Mouse (Mus musculus) forebrain, embryonic 12.5 days (tissue): ENCODE results near the gene Samd1. TPM values are rescaled to one million over a fixed set of nuclear protein-coding genes. Genes with fewer than 3 reads are reported as not detected.

ENCODE experiments used
- ATAC-seq: fragments of 200-750 bp; cut with Nextera tagmentation; 2 replicates; pipeline ENCODE4 v1.8.0; 2017; ENCODE audit warnings: moderate TSS enrichment; ENCODE audit not compliant: low FRiP score
- H3K27ac ChIP-seq: fragments of 300-500 bp; sonication (generic); 2 replicates; pipeline ENCODE4 v1.5.1; 2016; ENCODE audit warnings: mild to moderate bottlenecking
- H3K27me3 ChIP-seq: fragments of 300-500 bp; sonication (generic); 2 replicates; pipeline ENCODE4 v1.6.1; 2016; ENCODE audit warnings: mild to moderate bottlenecking
- H3K36me3 ChIP-seq: fragments of 300-500 bp; sonication (generic); replicated peaks from 2 replicates; pipeline ENCODE4 v1.6.1; 2016; ENCODE audit warnings: mild to moderate bottlenecking
- H3K4me1 ChIP-seq: fragments of 300-500 bp; sonication (generic); 2 replicates; pipeline ENCODE4 v1.6.1; 2016
- H3K4me2 ChIP-seq: fragments of 300-500 bp; sonication (generic); 2 replicates; pipeline ENCODE4 v1.6.1; 2016; ENCODE audit warnings: mild to moderate bottlenecking, moderate library complexity
- H3K4me3 ChIP-seq: fragments of 300-500 bp; sonication (generic); replicated peaks from 2 replicates; pipeline ENCODE4 v1.5.1; 2016; ENCODE audit warnings: mild to moderate bottlenecking
- H3K9ac ChIP-seq: fragments of 300-500 bp; sonication (generic); 2 replicates; pipeline ENCODE4 v1.6.1; 2016; ENCODE audit warnings: mild to moderate bottlenecking
- H3K9me3 ChIP-seq: fragments of 300-500 bp; sonication (generic); 2 replicates; pipeline ENCODE4 v1.6.1; 2016
- WGBS: fragments of 180-500 bp; shearing (Covaris S2); methylation state at CpG from one replicate; pipeline ENCODE4 v1.1.7; 2016; 5-methylcytosine and 5-hydroxymethylcytosine counted together
- microRNA counts: library from miRNA; unstranded; fragments of <30 nt; microRNA quantifications from one replicate; lab custom pipeline; 2017
- microRNA-seq: library from miRNA; unstranded; fragments of <30 nt; microRNA quantifications from one replicate; pipeline ENCODE4, GENCODE M21; 2017
- polyA plus RNA-seq: library from polyadenylated mRNA; unstranded; fragments of >200 nt; fragmentation: Nextera tagmentation; extraction: Ambion mirVana; gene quantifications from 2 replicates; pipeline ENCODE4 v1.2.1, GENCODE M21; 2016

The Samd1 gene
- polyA plus RNA-seq, 1 experiment from 2014 or later = 11.4 TPM

GRCm38 (mm10) chr8:84044103-84044502, 46.6 kb downstream of the Samd1 start:
- H3K27ac ChIP-seq = no peak overlapping the region
- peaks cover 23% of the 10 kb centered on the region for H3K4me1 ChIP-seq
- H3K9me3 ChIP-seq = no peaks in the 10 kb centered on the region
- ATAC-seq = no peak
- no peak overlapping the region for H3K4me3 ChIP-seq
- 5% methylated on average over 7 of the region's 7 CpGs for WGBS
- 0 out of 2 replicates have a peak overlapping the region, but pooled peaks have one; percentile 17 for H3K4me2 ChIP-seq
- peaks cover 82% of the 10 kb centered on the region for H3K27me3 ChIP-seq
- no peak overlapping the region for H3K9ac ChIP-seq
- H3K36me3 ChIP-seq = no peaks in the 10 kb centered on the region

- Histone ChIP-seq H3K27me3 (peaks cover 81% of the 10 kb centered on the region), H3K4me2 (peak within 1 kb of the TSS; percentile 17), H3K9ac (no peak within 1 kb of the TSS; the same call in 1 of the 2 replicates), H3K4me3 (no peak within 1 kb of the TSS), H3K27ac (no peak within 1 kb of the TSS), H3K9me3 (no peaks in the 10 kb centered on the region), H3K36me3 (no peaks in the 10 kb centered on the region), H3K4me1 (peaks cover 23% of the 10 kb centered on the region)
- 4% methylated on average over 9 of the region's 9 CpGs for WGBS
- no peak for ATAC-seq
Observed at GRCm38 (mm10) chr8:84044900-84045299, 47.4 kb downstream of the Samd1 start, which contains the start of gene Rln3. Gene Rln3 (minus strand): TSS chr8:84045000.

- H3K36me3 ChIP-seq = no peaks in the 10 kb centered on the region
- peaks cover 23% of the 10 kb centered on the region for H3K4me1 ChIP-seq
- H3K27me3 ChIP-seq = peaks cover 73% of the 10 kb centered on the region
- no peak overlapping the region for H3K4me3 ChIP-seq
- H3K4me2 ChIP-seq = no peak overlapping the region
- no peak for ATAC-seq
- no peak overlapping the region for H3K27ac ChIP-seq
- no peak overlapping the region for H3K9ac ChIP-seq
- 92% methylated on average over 3 of the region's 3 CpGs for WGBS
- H3K9me3 ChIP-seq = no peaks in the 10 kb centered on the region
Observed at GRCm38 (mm10) chr8:84046505-84046904, 49.0 kb downstream of the Samd1 start.

GRCm38 (mm10) chr8:84048171-84048570, 50.7 kb downstream of the Samd1 start:
- no peak overlapping the region for H3K9ac ChIP-seq
- H3K27ac ChIP-seq = no peak overlapping the region
- 79% methylated on average over 5 of the region's 5 CpGs for WGBS
- H3K4me2 ChIP-seq = no peak overlapping the region
- peaks cover 10% of the 10 kb centered on the region for H3K4me1 ChIP-seq
- H3K4me3 ChIP-seq = no peak overlapping the region
- no peaks in the 10 kb centered on the region for H3K9me3 ChIP-seq
- H3K36me3 ChIP-seq = no peaks in the 10 kb centered on the region
- peaks cover 56% of the 10 kb centered on the region for H3K27me3 ChIP-seq
- ATAC-seq = no peak

MicroRNA genes within 50 kb of the gene (microRNA counts, 519-probe panel; counts per million panel counts)
- microRNA mmu-miR-1199 (lab: Ali Mortazavi, UCI) = not detected

Small RNAs within 50 kb of the gene (microRNA-seq; reads per million reads assigned to microRNA genes)
- 0.73 reads per million for gene Mir1199
- gene Mir8111 = 3.9 reads per million, percentile 13 among the genes with 10 or more reads in this experiment

Other genes starting within 250 kb of the Samd1 start
- 30.4 and 31.3 TPM in 2 replicates for gene Adgrl1, start 97.6 kb upstream of the Samd1 start, polyA plus RNA-seq
- 0.88 and 0.90 TPM in 2 replicates for gene Gm10644, start 42.5 kb upstream of the Samd1 start, polyA plus RNA-seq
- 59.0 and 61.0 TPM in 2 replicates for gene Asf1b, start 42.2 kb upstream of the Samd1 start, polyA plus RNA-seq
- gene Prkaca, start 24.7 kb upstream of the Samd1 start, polyA plus RNA-seq = 181 and 187 TPM in 2 replicates
- gene 1700067K01Rik, start 3.8 kb downstream of the Samd1 start, polyA plus RNA-seq = 1.2 TPM in 2 replicates
- gene 2210011C24Rik, start 14.5 kb downstream of the Samd1 start, polyA plus RNA-seq = not detected in 2 replicates
- gene Palm3, start 23.8 kb downstream of the Samd1 start, polyA plus RNA-seq = 3.3 and 4.1 TPM in 2 replicates
- 0.09 and 0.24 TPM in 2 replicates for gene Il27ra, start 44.9 kb downstream of the Samd1 start, polyA plus RNA-seq
- gene Rln3, start 47.3 kb downstream of the Samd1 start, polyA plus RNA-seq = not detected in 2 replicates
- gene Gm10643, start 67.5 kb downstream of the Samd1 start, polyA plus RNA-seq = 2.2 and 2.4 TPM in 2 replicates
- 8.4 and 9.2 TPM in 2 replicates for gene Rfx1, start 69.2 kb downstream of the Samd1 start, polyA plus RNA-seq
- gene Dcaf15, start 107.1 kb downstream of the Samd1 start, polyA plus RNA-seq = 18.7 and 19.4 TPM in 2 replicates
- 0.32 and 0.36 TPM in 2 replicates for gene Podnl1, start 128.3 kb downstream of the Samd1 start, polyA plus RNA-seq
- gene Cc2d1a, start 150.3 kb downstream of the Samd1 start, polyA plus RNA-seq = 17.7 and 20.4 TPM in 2 replicates
- gene 4930432K21Rik, start 150.4 kb downstream of the Samd1 start, polyA plus RNA-seq = 2.1 and 2.3 TPM in 2 replicates
- 5.9 and 6.0 TPM in 2 replicates for gene Nanos3, start 187.5 kb downstream of the Samd1 start, polyA plus RNA-seq
- 47.7 and 53.4 TPM in 2 replicates for gene Zswim4, start 239.4 kb downstream of the Samd1 start, polyA plus RNA-seq